Mouse (Mus musculus): ENCODE measurements around the gene Fam126b.

DNA sequence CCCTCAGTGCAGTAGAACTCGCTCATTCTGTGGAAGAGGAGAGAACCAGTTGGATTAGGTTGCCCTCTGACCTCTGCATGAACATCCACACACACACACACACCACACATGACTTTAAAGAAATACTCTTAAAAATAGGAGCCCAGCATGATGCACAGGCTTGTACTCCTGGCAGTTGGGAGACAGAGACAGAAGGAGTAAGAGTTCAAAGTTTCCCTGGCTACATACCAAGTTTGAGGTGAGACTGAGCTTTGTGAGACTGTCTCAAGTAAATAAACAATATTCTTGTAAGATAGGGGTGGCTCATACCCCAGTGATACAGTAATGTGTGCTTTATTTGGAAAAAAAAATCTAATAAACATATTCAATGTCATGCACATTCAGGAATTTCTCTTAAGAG lies 1.4 kb upstream of the Fam126b start:
- TF ChIP-seq GATA2 (IDR thresholded peaks at IDR 0.05; ENCODE audit: borderline replicate concordance, low read depth, low read length) (no peak), CTCF (IDR thresholded peaks at IDR 0.05; ENCODE audit: low read depth, low read length) (no peak)
